Mouse (Mus musculus) cerebellum, adult 2 months (tissue): Measurements from ENCODE around the gene Brinp2.

Experiments
- CTCF ChIP-seq: fragments of 200-500 bp; IDR thresholded peaks from 2 replicates; pipeline ENCODE4 v1.5.1; 2011; ENCODE audit warnings: low read depth, mild to moderate bottlenecking, control low read depth, low read length, moderate library complexity, borderline replicate concordance; ENCODE audit not compliant: insufficient read depth
- POLR2A ChIP-seq: fragments of 200-500 bp; IDR thresholded peaks from 2 replicates; pipeline ENCODE4 v1.6.1; 2011; ENCODE audit warnings: low read length, control low read depth, borderline replicate concordance; ENCODE audit not compliant: insufficient read depth

DNA sequence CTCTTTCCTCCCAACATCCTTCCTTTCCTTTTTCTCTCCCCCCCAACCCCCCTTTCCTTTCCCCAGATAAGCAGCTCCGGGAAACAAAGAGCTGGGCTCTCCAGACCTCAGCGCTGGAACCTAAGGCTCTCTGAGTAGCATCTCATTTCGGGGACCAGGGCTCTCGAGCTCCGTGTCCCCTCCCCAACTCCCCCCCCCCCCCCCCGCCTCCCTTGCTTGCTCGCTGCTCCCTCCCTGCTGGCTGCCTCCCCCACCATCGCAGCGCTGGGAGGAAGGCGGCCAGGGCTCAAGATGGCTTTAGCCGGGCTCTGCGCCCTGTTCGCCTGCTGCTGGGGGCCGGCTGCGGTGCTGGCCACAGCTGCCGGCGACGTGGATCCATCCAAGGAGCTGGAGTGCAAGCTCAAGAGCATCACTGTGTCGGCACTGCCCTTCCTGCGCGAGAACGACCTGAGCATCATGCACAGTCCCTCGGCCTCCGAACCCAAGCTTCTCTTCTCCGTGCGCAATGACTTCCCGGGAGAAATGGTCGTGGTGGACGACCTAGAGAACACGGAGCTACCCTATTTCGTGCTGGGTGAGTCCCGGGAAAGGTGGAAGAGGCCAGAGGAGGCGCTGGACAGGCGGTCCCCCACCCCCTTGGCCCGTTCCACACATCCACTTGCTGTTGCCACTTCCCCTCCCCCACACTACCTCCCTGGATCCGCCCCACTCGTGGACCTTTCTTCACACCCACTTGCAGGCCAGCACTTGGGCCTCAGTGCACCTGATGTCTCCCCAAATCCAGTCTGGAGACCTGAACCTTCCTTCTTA lies 6.4 kb upstream of the Brinp2 start:
- no peak for TF ChIP-seq CTCF
- 0 out of 2 replicates have a peak, but pooled peaks have one; percentile 30 for TF ChIP-seq POLR2A
